20 mouse cellular contexts compared by ENCODE assay signal in genomic region chr8:26527186-26527580, GRCm38 (mm10).
"Had no signal": no experiment of that assay in that cellular context is flagged by ENCODE, and none has a peak within 500 bp of the region (broad histone marks: within the 10 kb centered on the region; RNA-seq: fewer than 3 reads in every experiment).

No protein-coding gene starts in this region.

- H3K36me3 ChIP-seq: limb, embryonic 10.5 days; limb, embryonic 13.5 days; liver, embryonic 12.5 days; liver, embryonic 15.5 days; lung, embryonic 15.5 days; neural tube, embryonic 13.5 days; stomach, embryonic 15.5 days had no signal

- H3K4me2 ChIP-seq: limb, embryonic 13.5 days; liver, embryonic 12.5 days; liver, embryonic 15.5 days; lung, embryonic 15.5 days; midbrain, embryonic 11.5 days; neural tube, embryonic 13.5 days; stomach, embryonic 15.5 days had no signal

- ATAC-seq: liver, embryonic 12.5 days had no signal

- H3K27me3 ChIP-seq: liver, embryonic 12.5 days; liver, embryonic 15.5 days; lung, embryonic 15.5 days; megakaryocyte, embryonic 14.5 days; neural tube, embryonic 13.5 days had no signal

- DNase-seq: kidney, postnatal 14 days; kidney, postnatal 4 days; layer of hippocampus, adult 9-11 months; liver; lung, adult 18-20 months; lung, postnatal 10 days; lung, postnatal 36 days; right cerebral cortex, postnatal 25 days; spleen, adult 18-20 months; thymus, adult 18-20 months; thymus, postnatal 36 days had no signal

- H3K4me3 ChIP-seq: limb, embryonic 10.5 days; limb, embryonic 13.5 days; liver, embryonic 12.5 days; liver, embryonic 15.5 days; lung, embryonic 15.5 days; megakaryocyte, embryonic 14.5 days; neural tube, embryonic 13.5 days; stomach, embryonic 15.5 days had no signal

- H3K4me1 ChIP-seq: liver, embryonic 15.5 days; lung, embryonic 15.5 days; megakaryocyte, embryonic 14.5 days had no signal

- H3K9me3 ChIP-seq: limb, embryonic 10.5 days; limb, embryonic 13.5 days; liver, embryonic 12.5 days; liver, embryonic 15.5 days; lung, embryonic 15.5 days; neural tube, embryonic 13.5 days; stomach, embryonic 15.5 days had no signal

- H3K9ac ChIP-seq: limb, embryonic 13.5 days; liver, embryonic 12.5 days; liver, embryonic 15.5 days; lung, embryonic 15.5 days; neural tube, embryonic 13.5 days; stomach, embryonic 15.5 days had no signal

- H3K27ac ChIP-seq: limb, embryonic 10.5 days; limb, embryonic 13.5 days; liver, embryonic 12.5 days; liver, embryonic 15.5 days; lung, embryonic 15.5 days; neural tube, embryonic 13.5 days; stomach, embryonic 15.5 days had no signal
